Mouse (Mus musculus) urinary bladder, postnatal 25 days (tissue): ENCODE data around the gene Ntn4.

Source experiments
- DNase-seq: peaks from one replicate; pipeline ENCODE4 v3.0.0; 2022; ENCODE audit warnings: low spot score

Ntn4 gene

DNA sequence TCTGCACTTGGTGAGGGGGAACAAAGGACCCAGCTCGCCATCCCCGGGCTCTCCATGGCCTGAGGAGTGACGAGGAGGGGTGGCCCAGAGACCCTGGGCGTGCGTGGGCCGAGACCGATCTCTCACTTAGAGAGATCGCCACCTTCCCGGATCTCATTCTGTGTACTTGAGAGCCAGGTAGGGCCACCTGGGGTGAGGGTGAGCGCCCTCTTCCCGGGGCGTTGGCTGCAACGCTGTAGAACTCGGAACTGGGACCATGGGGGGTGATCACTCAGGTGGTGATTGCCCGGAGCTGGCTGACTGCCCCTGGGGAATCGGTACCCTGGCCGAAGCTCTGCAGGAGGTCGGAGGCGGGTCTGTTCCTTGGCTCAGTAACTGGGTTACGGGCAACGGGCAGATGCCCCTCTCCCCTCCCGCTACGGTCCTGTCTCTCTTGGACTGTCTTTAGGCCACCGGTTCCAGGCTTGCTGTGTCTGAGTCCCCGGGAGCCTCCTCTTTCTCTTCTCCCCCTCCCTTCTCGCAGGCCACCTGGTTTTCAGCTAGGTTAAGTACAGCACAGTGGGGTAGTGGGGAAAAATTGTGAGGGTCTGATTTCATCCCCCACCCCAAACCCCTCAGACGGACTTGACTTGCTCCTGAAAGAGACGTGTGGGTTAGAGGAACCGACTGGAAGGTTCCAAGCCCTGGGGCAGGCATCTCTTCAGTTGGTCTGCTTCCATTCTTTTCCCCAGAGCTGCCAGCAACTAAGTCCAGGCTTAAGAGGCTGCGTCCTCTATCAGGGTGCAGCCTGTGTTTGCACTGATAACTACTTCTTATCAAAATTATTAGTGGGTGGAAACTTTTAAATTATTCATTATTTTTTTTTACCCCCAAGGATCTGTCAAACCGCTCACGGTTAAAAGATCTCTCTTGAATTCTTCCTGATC, 1.6 kb downstream of the Ntn4 start:
- peak; percentile 30 for DNase-seq

DNA sequence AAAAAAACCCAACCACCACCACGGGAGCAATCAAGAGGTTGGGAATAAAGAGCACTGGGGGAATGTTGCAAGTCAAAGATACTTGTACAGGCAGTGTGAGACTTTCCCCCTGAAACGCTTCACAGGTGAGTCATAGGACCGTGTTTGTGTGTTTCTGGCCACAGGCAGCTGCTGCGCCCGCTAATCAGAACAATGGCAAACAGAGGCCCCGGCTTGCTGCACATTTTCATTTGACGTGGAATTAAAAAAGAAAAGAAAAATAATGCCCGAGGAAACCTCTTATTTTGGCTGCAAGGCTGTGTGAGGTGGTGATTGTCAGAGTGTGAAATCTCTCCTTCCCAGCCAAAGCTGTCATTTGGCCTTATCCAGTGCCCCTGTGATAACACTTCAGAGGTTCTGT, 2.4 kb downstream of the Ntn4 start:
- no peak for DNase-seq

GRCm38 (mm10) chr10:93644451-93644941, 4.0 kb downstream of the Ntn4 start:
- no peak for DNase-seq

DNA sequence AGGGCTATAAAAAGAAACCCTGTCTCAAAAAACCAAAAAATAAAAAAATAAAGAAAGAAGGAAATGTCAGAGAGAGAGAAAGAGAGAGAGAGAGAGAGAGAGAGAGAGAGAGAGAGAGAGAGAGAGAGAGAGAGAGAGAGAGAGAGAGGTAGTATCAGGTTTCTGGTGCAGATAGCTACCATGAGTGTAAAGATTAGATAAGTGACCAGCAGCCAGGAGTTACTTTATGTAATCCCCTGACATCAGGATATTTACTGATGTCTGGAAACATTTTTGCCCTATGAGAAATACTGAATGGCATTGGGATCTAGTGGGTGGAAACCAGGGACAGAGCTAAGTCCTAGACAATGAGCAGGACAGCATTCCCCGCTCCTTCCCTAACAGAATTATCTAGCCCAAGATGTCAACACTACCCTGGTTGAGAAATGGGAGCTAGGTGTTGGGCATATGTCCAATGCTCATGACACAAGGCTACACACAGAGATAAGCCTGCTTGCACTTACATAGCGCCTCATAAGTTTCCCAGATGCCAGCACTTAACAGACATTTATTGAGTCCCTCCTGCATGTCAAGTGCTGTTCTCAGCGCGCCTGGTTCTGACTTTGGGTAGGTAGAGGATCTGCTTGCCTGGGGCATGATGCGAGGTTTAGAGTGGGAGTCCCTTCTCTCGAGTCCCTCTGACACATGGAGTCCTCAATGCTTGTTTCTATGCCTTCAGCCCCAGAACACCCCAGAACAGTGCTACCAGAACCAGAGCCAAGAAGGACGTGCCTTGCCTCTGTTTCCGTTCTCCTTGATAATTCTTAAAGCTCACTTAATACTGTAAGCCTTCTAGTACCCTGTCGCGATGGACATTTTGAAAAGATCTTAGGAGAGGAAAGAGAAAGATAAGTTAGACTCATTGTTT, 7.4 kb downstream of the Ntn4 start:
- DNase-seq, result no peak

GRCm38 (mm10) chr10:93648598-93649102, 8.2 kb downstream of the Ntn4 start:
- no peak for DNase-seq

GRCm38 (mm10) chr10:93649127-93649526, 8.6 kb downstream of the Ntn4 start:
- DNase-seq, result no peak

GRCm38 (mm10) chr10:93649600-93649999, 9.1 kb downstream of the Ntn4 start:
- no peak for DNase-seq

- no peak for DNase-seq
Measured at GRCm38 (mm10) chr10:93653322-93653721, 12.8 kb downstream of the Ntn4 start.

DNA sequence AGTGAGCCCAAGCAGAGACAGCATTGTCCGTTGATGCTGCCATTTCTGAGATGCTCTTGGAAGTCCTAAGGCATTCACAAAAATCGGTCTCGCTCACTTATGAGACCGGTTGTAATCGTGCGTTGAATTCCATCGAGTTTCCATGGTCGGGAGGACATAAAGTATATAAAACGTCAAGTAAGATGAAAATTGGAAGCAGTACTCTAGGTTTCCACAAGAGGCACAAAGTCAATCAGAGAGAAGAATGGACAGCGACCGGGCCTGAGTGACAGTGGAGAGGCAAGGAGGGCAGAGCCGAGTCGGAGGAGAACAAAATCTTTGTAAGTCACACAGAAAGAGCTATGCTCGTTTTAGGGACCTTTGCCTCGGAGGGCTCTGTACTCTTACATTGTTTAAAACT, 14.9 kb downstream of the Ntn4 start:
- no peak for DNase-seq

- DNase-seq, result no peak
Measured at GRCm38 (mm10) chr10:93659792-93660191, 19.3 kb downstream of the Ntn4 start.

- DNase-seq, result no peak
Measured at GRCm38 (mm10) chr10:93661348-93661991, 21.0 kb downstream of the Ntn4 start.

- DNase-seq, result no peak
Measured at GRCm38 (mm10) chr10:93662018-93662417, 21.5 kb downstream of the Ntn4 start.

- no peak for DNase-seq
Measured at GRCm38 (mm10) chr10:93666222-93666621, 25.7 kb downstream of the Ntn4 start.

GRCm38 (mm10) chr10:93666996-93667395, 26.5 kb downstream of the Ntn4 start:
- no peak for DNase-seq

GRCm38 (mm10) chr10:93672646-93673479, 32.4 kb downstream of the Ntn4 start:
- DNase-seq, result no peak

- DNase-seq, result no peak
Measured at GRCm38 (mm10) chr10:93679191-93680007, 38.9 kb downstream of the Ntn4 start.

DNA sequence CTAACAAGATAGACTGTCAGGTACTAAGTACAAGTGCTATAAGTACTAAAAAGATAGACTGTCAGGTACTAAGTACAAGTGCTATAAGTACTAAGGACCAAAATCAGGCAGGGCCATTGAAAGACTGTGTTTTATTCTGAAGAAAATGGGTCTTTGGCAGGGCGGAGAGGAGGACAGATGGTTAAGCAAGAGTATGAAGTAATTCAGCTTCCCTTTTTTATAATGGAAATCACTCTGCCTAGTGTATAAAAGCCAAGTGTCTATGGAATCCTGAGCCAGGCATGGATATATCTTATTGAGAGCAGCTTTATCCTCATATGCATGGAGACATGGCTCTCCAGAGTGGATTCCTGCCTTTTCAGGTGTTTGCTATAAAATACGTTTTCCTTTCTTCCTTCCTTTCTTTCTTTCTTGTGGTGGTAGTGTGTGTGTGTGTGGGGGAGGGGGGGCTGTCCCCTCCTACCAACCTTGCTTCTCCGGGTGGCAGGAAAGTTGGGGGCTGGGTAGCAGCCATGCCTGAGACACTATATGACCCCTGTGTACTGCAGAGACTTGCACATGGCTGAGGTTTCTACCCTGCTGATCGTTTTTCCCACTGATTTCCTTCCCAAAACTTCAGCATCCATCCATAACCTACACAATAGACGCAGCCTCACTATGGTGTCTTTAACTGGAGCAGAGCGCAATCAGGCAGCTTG, 40.3 kb downstream of the Ntn4 start:
- DNase-seq, result no peak

DNA sequence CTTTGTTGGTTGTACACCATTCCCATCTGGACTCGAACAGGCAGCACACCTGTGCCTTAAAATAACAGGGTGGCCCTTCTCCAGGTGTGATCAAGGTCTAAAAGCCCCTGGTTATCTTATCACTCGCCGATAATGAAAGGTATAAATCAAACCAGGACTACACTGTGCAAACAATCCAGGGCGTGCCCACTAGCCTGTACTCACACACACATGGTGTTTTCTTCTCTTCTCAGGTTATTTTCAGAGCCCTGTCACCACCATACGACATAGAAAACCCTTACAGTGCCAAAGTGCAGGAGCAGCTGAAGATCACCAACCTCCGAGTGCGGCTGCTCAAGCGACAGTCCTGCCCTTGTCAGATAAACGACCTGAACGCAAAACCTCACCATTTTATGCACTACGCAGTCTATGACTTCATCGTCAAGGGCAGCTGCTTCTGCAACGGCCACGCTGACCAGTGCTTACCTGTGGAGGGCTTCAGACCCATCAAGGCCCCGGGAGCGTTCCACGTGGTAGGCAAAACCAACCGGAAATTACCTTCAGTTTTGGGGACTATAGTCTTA, 41.8 kb downstream of the Ntn4 start:
- DNase-seq, result no peak

DNA sequence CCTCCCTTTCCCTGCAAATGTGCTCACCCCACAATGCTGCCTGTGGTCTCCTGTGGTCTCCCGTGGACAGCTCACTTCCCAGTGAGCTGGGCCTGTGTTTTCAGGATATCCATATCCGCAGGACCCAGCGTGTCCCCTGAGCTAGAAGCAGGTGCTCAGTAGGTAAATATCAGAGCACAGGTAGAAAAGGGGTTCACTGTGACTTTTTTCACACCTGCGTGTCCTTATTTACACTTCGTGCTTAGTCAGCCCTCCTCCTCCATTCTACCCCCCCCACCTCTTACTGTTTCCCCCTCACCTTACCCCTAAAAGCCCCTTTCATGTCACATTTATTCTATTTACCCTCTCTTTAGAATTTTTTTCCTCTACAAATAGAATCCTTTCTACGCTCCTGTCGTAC, 42.7 kb downstream of the Ntn4 start:
- DNase-seq, result no peak
